Mouse (Mus musculus) neutrophil, adult 5-6 weeks (primary cell): Measurements from ENCODE around the gene Fbxo21. TPM values are rescaled to one million over a fixed set of nuclear protein-coding genes. Genes with fewer than 3 reads are reported as not detected.

Experiments
- ATAC-seq: fragments of 151-379, 151-347 bp; 2 replicates; pipeline ENCODE4 v1.8.0; 2017; ENCODE audit warnings: mild to moderate bottlenecking, moderate TSS enrichment; ENCODE audit not compliant: insufficient number of reproducible peaks, poor library complexity, low FRiP score, severe bottlenecking; ENCODE audit errors: extremely low read depth
- total RNA-seq: library from RNA; stranded (forward); fragments of 200-1000 nt; gene quantifications from 2 replicates; pipeline ENCODE4 v1.2.3, GENCODE M21; 2017

Gene Fbxo21
- total RNA-seq, 1 experiment from 2014 or later = 15.9 TPM

DNA sequence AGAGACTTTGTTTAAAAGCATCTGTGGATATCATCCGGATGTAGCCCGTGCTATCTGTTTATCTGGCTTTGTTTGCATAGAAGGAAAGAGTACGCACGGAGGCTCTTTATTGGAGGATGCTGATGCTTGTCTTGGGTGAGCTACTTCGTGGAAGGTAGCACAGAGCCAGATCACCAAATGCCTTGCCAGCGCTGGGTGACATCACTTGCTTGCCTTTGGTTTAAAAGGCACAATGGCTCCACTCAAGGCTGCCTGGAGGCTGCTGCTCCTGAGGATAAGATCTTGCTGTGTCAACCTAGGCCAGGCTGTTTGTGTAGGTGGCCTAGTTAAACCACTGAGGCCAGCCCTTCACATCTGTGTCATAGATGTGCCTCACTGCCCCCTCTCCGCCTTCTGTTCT is 34.3 kb downstream of the Fbxo21 start:
- no peak for ATAC-seq

- ATAC-seq = no peak
Observed at GRCm38 (mm10) chr5:118011796-118012195, 35.3 kb downstream of the Fbxo21 start.

- no peak for ATAC-seq
Observed at GRCm38 (mm10) chr5:118015028-118015427, 38.5 kb downstream of the Fbxo21 start.

- no peak for ATAC-seq
Observed at GRCm38 (mm10) chr5:118015669-118016068, 39.1 kb downstream of the Fbxo21 start.

GRCm38 (mm10) chr5:118017527-118017926 is 41.0 kb downstream of the Fbxo21 start:
- ATAC-seq = no peak

GRCm38 (mm10) chr5:118019905-118020304 is 43.4 kb downstream of the Fbxo21 start:
- no peak for ATAC-seq

- ATAC-seq = no peak
Observed at GRCm38 (mm10) chr5:118023053-118023452, 46.5 kb downstream of the Fbxo21 start.

DNA sequence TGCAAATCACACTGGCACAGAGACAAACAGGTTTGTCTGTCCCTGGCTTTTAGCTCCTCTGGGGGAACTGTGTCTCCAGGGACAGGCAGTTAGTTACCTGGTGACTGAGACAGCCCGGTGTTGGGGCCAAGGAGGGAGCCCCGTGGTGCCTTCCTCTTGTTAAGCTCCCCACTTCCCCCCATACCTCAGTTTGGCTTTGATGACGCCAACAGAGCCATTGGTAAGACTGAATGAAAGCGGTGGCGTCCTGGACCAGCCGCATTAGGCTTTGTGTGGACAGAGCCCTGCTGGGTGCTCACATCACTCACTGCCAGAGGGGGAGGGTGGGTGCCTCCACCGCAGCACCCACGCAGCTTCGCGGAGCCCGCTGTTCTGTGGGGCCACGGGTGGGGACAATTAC is 49.4 kb downstream of the Fbxo21 start:
- no peak for ATAC-seq

GRCm38 (mm10) chr5:118026343-118026742 is 49.8 kb downstream of the Fbxo21 start:
- ATAC-seq = no peak

GRCm38 (mm10) chr5:118027101-118027697 is 50.7 kb downstream of the Fbxo21 start:
- ATAC-seq = no peak

- ATAC-seq = no peak
Observed at GRCm38 (mm10) chr5:118027698-118028190, 51.2 kb downstream of the Fbxo21 start, which contains the start of gene Tesc. Gene Tesc (plus strand): TSS chr5:118027743.

DNA sequence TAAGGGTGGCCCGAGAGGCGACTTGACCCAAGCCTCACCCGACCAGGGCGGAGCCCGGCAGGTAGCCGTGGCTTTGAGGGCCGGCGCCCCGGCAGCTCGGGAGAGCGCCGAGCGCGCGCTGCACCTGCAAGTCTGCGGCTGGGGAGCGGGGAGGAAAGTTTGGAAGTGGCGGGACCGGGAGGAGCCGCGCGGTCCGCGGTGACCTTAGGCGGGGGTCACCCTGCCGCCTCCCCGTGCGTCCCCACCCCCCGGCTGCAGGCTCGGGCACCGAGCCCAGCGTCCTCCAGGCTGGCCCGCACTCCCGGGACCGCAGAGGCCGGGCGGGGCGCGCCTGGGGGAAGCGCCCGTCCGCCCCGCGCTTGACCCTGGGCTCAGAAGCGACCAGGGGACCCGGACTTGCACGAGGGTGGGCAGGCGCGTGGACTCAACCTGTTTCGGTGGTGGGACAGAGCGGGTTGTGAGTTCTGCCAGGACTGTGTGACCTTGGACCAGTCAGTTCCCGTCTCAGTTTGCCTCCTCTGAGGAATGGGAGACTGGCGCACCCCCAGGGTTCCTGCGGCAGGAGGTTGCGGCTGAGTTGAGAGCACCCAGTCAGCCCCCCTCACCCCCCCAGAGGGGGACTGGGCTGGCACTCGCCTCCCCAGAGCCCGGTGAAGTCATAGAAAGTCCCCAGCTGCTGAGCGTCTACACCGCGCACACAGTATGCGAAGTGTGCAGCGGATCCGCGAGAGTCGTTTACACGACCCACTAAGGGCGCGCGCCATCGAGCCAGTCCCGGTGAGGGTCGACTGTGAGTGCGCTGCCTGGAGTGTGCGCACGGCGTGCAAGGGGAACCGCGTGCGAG is 51.9 kb downstream of the Fbxo21 start:
- ATAC-seq = no peak

DNA sequence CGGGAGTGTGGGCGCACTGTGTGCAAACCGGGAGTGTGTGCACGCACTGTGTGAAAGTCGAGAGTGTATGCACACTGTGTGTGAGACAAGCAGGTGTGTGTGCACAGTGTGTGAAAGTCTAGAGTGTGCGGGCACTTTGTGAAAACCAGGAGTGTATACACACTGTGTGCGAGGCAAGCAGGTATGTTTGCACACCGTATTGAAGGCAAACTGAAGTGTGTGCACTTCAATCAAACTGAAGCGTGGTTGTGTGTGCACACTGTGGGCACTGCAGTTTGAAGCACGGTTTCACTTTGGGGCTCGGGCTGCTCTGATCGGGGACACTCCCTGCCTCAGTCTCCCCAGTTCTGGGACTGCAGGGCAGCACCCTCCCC is 52.5 kb downstream of the Fbxo21 start:
- ATAC-seq = no peak

DNA sequence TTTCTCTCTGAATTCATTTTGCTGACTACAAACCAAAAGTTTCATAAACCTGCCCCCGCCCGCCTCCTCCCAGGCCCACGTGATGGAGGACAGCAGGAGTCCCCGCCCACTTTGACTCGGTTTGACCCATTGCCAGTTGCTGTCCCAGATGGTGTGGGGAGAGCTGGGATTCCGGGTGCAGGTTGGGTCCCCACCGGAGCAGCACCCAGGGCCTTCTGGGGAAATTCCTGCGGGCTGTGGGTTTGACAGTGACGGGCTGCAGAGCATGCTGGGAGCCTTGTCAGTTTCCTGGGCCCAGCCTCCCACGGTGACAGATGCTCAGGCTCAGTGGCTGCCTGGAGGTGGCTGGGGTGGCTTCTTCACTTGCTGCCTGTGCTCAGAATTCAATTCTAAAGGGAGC is 52.9 kb downstream of the Fbxo21 start:
- no peak for ATAC-seq

DNA sequence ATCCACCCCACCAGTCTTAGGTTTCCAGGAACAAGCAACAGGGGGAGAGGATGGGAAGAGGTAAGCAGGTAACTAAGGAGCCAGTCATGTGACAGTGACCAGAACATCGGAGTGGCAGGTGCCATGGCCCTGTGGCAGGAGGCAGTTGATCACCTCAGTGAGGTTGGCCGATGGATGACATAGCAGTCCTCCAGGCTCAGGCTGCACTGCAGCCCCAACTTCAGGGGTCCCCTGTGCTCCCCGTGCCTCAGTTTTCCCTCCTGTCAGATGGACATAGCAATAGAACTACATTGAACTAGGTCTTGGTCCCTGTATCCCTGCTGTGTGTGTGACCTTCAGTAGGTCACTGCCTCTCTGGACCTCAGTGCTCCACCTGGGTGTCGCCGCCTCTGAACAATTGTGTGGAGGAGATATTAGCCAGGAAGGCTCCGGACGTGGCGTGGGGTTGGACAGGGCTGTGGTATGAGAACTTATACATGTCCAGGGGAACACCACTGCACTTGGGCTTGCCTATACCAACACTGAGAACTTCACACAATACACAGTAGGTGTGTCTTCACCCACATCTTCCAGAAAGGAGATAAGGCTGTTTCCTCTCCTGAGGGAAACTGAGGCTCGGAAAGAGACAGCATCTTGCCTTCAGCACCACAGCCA is 53.6 kb downstream of the Fbxo21 start:
- ATAC-seq = no peak

DNA sequence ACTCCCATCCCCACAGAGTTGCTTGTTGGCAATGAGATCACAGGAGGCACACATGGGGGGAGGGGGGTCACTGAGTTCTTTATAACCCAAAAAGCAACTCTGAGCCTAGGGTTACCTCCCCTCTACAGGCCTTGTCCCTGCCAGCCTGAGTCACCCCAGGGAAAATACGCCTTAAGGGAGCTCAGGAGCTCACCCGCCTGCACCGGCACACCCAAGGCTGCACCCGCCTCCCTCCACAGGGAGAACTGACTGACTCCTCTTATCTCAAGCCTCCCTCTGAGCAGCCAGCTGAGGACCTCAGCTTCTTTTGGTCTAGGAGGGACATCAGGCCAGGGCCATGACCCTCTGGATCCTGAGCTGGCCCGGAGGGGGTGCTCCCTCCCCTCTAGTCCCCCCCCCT is 54.5 kb downstream of the Fbxo21 start:
- ATAC-seq = no peak

GRCm38 (mm10) chr5:118031508-118031907 is 55.0 kb downstream of the Fbxo21 start:
- no peak for ATAC-seq

DNA sequence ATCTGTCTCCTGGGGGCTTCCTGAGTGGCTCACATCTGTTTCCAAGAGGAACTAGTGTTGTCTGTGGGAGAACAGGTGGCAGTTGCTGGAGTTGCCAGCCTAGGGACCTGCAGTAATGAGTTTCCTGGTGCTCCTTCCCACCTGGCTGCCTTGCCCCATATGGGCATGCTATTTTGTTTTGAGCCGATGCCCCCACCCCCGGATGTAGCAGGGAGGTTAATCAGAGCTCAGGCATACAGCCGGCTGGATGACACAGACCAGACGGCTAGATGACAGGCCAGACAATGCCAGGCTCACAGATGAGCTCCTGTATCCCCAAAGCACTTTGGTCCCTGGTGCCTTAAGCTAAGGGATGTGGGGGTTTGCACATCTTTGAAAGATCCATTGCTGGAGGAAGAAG is 56.8 kb downstream of the Fbxo21 start:
- ATAC-seq = no peak

GRCm38 (mm10) chr5:118033740-118034139 is 57.2 kb downstream of the Fbxo21 start:
- no peak for ATAC-seq

DNA sequence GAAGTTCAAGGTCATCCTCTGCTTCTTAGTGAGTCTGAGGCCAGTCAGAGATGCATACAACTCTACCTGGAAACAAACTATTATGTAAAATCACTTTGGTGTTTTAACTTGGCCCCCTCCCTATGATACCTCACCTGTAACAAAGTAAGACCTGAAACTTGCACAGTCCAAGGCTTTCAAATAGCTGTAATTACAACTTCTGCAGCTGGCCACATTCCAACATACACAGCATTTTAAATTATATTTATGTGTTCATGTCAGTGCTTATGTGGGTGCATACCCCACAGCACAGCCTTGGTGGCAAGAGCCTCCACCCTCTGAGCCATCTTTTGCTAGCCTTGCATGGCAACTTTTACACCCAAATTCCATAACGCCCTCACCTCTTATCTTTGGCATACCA is 58.1 kb downstream of the Fbxo21 start:
- no peak for ATAC-seq
